Mouse (Mus musculus): ENCODE measurements at regions not wholly inside any gene's neighbourhood (a gene's known extent, or its start where the extent isn't known, plus 50 kb on each side); places are given as distances from the start of the nearest gene placed in this dataset.
A peak's percentile ranks its signal among the peaks of the same experiment; 100 is the strongest.

DNA sequence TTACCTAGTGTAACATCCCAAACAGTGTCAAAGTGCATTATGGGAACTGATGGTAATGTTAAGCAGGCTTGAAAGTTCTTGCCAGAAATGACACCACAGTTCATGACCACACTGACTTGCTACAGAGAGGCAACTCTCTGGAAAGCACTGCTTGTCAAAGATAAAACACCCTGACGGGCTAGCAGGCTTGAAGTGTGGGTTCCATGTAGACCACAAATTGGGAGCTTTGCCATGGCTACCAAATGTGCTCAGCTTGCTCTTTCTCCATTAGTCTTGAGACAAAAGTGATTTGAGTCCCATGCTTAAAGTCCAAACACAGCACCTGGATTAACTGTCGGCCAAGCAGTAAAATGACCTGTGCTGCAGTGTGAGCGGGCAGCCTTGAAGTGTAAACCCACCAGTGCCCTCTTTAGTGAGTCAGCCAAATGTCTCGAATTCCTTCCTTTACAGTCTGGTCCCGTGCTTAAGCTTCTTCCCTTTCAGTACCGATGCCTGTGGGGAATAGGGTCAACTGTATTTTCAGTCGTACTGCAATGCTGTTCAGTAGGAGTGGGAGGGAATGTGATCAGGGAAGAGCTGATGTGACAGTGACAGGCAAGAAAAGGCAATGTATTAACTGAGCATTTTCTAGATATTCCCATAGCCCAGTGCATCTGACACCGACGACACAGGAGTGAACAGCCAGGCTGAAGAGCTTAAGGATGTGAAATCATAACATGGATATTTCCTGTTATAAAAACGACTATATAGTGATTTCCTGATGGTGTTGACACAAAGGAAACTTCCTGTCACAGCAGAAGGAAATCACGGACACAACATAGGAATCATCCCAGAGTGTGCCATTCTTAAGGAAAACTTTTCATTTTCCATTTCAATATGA lies 600.4 kb upstream of the Nr5a2 start:
- DNase-seq, result no peak

DNA sequence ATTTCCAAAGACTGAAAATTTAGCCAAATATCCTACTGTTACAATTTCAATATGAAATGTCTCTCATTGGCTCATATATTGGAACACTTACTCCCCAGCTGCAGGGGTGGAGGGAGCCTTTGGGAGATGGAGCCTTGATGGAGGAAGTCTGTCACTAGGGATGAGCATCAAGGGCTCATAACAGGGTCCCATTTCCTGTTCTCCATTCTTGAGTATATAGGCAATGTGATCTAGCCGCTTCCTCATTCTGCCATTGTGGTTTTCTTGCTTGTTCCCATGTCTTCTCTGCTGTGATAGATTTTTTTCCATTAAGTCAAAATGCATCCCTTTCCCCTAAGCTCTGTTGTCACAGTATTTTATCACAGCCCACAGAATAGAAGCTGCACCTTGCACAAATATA lies 589.4 kb upstream of the Nr5a2 start:
- no peak for DNase-seq

DNA sequence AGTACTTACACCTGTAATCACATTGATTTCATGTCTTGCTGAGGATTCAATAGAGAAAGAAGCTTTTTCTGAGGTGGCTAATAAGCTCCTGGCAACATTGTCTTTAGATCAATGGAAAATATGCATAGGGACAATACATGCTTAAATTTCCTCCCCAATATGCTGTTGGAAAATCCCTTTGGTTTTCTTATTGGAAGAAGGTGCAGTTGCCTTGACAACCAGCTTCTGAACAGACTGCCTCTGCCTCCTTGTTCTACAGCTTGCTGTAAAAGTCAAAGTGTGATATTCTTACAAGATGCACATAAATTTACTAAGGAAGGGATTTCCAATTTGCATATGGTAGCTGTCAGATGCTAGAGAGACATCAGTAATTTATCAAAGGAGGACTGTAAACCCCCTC lies 585.4 kb upstream of the Nr5a2 start:
- no peak for DNase-seq

DNA sequence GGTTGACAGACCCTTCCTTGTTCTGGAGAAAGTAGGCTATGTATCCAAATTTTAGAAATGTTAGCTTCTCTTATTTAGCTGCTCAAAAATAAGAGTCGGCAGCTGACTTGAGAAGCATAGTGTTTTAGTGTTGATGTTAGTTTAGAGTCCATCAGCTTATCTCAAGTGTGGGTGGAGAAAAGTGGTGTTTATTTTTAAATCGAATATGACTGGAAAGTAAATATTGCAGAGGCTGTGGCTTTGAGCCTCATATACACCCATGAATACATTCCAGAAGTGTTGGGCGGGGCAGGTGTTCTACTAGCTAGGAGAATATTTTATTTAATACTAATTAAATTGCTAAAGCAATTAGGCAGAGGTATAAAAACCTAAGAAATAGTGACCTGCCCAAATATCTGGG lies 583.6 kb upstream of the Nr5a2 start:
- no peak for DNase-seq

DNA sequence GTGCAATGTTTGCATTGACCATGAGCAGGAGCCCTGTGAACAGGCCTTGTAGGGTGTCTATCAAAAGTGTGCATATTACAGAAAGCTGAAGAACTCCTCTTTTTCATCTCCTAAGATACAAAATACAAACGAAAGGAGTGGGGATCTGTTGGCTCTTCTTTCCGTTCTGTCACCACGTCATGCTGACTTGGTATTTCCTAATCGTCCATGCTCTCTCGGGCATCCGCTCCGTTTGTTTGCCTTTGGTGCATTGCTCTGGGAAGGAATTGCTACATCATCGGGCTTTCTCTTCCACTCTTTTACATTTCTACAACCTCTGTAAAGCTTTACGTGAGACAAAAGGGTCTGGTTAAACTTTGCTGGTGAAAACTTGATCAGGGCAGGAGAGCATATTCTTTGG lies 581.2 kb upstream of the Nr5a2 start:
- no peak for DNase-seq

DNA sequence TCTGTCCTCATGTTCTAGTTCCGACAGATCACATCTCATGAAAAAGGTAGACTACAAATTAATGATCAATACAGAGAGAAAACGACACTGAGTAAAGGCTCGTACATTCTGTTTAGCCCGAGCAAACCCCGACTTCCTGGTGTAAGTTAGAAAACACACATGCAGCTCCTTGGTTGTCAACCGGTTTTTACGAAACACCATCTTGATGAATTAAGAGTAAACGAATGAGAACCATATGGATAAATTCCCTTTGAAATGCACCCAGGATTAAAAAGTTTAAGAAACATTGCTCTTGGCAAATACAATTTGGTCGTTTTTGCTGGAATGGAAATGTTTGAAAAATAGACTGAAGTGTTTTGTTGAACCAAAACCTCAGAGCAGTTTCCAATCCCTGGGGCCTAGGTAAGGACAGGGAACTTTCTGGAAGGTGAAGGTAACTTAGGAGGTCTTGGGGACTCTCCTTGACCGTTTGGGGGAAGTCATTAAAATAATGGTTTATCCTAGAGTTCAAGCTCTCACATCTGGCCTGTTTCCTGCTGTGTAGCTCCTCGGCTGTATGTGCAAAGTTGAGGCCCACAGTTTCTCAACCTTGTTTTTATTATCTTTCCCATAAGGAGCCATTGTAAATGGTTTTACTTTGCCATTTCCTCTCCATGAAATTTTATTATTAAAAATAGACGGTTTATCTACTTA lies 579.3 kb upstream of the Nr5a2 start:
- no peak for DNase-seq

DNA sequence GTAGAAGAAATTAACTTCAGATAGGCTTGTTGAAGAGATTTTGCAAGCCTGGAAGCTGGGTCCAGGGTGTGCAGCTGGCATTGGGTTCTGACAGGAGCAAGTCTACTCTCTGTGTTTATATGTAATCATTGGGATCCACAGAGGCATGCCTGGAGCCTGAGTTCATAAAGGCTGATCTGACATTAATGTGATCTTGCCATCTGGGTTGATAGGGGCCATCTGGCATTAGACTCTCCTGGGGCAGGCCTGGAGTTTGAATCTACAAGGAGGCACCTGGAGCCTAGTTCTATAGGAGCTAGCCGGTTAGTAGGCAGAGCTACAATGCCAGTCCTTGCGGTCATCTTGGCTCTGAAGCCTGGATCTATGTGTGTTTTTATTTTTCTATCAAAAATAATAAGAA lies 554.5 kb upstream of the Nr5a2 start:
- peak; percentile 4 for DNase-seq

DNA sequence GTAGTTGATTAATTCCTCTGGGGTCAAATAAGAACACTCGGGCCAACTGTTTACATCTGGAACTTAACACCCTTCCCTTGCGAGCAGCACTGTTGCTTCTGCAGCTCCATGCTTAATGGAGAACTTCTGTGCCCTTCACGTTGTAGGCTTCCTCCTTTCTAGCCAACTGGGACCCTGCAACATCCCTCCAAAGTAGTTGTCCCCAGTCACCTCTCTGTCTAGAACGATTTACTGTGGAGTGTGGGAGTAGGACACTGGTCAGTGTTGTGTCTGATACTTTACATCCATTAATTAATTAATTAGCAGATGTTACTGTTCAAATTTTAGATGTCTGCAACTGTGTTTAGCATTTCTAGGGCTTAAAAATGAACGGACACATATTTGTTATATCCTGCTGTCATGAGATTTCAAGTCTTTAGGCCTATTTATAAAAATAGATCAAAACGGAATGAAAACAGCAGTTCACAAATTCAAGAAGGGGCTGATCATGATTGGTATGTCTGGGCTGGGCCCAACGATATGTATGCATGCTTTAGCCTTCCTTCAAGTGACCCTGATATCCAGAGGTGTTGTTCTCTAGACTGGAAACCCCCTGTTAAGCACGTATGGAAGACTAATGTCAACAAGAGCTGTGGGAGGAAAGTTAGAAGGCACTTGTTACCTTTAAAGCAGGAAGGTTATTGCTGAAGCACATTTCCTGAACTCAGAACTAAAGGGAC lies 543.6 kb upstream of the Nr5a2 start:
- no peak for DNase-seq

DNA sequence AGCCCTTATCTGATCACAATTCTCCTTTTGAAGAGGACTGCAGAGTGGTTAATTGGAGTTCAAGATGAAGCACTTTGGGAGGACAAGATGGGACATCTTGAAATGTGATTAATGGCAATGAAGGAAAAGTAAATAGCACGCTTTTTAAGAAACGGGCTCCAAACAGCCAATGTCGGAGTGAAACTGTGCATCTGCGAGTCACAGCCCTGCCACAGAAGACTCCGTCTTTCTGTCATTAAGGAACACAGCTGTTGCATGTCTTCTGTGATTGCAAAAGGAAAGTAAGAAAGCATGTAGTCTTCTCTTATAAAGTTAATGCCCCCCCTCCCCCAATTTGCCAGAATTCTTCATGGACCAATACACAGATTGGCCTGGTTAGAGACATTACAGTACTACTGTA lies 528.0 kb upstream of the Nr5a2 start:
- DNase-seq, result no peak

DNA sequence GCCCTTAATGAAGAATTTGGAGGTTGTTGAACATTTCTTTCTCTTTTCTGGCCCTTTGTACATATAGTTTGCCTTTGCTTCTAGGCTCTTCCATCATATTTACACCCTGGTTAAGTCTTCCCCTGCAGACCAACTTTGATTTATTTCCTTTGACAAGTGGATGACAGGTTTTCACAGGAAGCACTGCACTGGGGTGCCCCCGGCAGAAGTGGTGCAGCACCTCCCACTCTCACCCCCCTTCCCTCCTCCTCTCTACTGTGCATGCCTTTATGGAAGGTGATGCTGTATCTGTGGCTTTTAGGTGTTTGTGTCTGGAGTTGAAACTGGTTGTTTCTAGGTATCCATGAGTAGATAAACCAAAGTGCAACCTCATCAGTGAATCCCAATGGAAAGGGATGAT lies 518.2 kb upstream of the Nr5a2 start:
- no peak for DNase-seq

DNA sequence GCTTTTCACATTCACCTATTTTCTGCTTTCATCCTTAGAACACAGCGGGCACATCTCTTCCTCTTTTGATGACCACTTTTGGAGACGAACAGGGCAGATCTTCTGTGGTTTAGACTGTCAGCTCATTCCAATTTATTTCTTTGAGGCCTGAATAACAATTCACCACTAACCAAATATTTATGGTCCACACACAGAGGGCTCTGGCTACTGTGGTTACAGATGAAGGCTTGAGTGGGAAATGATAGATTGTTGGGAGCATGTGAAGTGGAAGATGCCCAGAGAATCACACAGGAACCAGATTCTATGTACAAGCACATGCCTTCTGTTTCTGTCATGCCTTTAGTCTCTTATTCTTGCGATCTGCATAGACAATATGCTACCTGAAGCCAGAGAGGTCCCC lies 517.0 kb upstream of the Nr5a2 start:
- DNase-seq, result no peak

DNA sequence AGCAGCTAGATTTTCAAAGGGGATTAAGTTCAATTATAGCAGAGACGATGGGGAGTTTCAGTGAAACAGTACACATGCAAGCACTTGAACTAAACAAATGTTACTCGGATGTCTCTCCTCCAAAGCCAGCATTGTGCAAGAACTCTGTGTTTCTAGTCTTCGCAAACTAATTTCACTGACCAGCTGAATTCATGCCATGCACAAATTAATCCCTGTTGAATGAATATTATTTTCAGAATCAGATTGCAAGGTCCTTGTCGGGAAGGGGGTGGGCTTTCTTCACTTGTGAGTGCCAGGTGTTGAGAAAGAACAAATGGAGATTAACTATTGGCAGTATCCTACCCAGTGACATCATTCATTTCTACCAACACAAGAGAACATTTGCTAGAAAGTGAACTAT lies 514.6 kb upstream of the Nr5a2 start:
- no peak for DNase-seq

DNA sequence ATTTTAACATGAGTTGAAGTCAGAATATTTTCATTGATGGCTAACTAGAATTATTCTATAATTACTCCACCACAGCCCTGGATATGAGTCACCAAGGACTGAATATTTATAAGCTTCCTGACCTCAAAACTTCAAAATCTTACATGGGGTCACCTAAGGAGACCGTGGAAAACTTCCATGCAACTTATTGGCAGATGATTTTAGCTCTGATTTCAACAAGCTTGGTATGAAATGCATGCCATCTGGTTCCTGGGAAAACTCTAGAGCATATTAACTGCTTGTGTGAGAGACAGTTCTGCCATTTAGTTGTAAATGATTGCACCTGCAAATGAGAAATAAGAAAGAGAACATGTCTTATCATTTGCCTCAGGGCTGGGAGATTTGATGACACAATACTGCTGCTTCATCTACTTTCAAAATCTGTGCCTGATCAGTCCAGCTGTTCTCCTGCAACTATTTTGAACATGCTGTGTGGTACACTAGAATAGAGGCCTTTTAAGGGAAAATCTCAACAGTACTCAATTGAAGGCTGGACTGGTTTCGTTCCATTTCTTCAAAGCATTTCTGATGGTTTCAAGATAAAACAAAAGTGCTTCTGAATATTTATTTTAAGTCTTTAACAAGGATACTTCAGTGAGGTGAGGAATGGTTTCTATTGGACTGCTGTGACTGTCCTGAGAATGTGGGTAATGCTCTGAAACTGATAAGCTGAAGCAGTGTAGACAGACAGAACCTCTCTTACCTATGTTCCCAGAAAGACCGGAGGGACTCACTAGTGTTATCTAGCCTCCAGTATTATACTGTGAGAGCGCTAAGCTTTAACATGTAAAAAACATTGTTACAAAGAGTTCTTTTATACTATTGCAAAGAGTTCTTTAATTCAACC lies 513.8 kb upstream of the Nr5a2 start:
- DNase-seq, result no peak

DNA sequence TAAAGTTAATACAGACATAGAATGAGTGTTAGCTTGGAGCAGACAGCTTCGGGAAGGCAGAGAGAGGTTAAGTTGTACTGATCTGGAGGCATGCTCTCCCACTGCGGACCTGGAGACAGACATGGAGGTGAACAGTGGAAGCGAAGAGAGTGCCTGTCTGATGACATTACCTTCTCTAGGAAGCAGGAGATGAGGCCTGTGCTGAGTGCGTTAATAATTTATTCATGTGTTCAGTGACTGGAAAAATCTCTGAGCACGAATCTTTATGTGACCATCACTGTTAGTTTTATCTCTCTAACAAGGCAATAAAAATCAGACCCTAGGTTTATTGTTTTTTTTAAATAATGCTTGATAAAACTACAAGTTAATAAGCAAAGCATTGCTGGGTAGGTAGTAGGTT lies 504.7 kb upstream of the Nr5a2 start:
- DNase-seq, result no peak

DNA sequence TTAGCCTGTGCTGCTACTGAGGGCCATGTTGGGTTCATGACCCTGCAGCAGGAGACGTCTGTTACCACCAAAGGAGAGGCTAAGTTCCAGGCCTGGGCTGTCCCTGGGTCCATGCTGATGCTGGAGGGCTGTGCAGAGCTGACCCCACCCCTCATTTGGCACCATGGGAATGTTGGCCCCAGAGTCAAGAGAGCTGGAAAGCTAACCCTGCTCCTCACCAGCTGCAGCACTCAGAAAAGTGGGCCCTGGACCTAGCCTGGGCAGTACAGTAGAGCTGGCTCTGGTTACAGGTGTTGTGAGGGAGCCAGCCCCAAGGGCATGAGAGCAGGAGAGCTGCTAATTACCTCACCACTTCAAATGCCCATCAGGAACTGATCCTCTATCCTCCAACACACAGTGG lies 500.9 kb upstream of the Nr5a2 start:
- no peak for DNase-seq

DNA sequence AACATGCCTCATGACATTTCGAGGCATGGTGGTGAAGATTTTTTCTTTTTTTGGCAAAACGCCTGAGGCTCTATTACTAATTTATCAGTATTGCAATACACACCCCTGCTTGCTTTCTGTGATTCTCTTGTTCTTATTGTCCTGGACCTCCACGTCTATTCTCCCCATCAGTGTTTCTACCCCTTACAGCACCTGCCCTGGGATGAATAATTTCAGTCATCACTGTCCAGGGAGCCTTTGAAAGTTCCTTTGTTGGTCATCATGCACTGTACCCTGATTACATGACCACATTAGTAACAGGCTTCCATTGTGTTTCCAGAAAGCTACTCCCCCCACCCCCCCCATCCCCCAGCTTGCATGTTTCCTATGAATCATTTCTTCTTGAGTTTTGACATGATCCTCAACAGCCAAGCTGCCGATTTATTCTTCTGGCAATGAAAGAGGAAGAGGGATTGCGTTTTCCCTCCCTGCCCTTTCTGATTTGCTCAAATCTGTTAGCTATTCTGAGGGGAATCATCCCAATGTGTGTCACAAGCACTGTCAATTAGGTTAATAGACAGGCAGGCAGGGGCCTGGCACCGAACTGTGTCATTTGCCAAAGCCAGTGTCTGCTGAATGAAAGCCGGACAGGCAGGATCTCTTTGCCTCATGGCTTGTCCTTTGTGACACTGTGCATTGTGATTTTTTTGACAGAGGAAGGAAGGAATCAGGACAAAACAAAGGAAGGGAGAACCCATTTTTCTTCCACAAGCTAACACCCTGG lies 493.4 kb upstream of the Nr5a2 start:
- no peak for DNase-seq

DNA sequence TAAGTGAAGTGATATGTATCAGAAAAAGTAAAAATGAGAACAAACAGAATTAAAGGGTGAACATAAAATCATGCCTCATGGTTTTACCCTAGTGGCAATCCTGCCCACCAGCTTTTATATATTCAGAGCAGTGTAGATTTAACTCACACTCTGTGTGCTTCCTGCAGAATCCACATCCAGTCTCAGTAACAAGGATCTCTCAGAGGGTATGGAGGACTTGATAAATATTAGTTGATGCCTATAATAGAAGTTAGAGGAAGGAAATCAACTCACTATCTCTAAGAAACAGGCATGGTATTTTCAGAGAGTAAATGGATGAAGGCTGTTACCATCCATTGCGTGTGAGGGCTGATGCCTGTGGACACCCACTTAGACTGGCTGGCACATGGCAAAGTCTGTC lies 492.5 kb upstream of the Nr5a2 start:
- no peak for DNase-seq

DNA sequence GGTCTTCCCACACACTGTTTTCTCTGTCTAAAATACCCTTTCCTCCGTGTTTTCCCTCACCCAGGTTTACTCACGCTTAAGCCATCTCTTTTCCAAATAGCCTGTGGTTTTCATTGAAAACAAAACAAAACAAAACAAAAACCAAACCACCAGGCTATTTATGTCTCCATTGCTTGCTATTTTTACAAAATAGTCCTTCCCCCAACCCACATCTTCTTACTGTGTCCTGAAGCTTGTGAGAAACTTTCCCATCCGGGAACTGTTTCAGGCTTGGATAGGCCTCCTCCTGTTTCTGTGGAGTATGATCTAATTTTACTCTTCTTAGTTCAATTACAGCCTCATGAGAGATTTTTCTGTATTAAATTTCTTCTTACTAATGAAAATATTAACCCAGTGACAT lies 486.2 kb upstream of the Nr5a2 start:
- no peak for DNase-seq

DNA sequence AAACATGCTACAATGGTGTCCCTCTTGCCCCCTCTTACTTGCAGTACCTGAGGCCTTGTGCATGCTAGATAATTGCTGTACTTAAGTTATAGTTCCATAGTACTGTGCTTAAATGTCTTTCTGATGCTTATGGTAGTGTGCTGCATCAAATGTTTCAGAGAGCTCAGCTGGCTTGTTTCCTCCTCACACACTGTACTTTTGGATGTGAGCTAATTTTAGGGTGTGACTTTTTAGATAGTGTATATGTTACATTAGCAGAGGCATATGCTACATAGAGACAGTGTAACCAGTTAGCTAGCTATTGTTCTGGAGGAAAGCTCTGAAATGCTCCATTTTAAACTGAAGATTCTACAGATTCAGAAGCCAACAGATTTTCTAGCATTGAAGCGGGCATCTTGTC lies 467.9 kb upstream of the Nr5a2 start:
- no peak for DNase-seq

DNA sequence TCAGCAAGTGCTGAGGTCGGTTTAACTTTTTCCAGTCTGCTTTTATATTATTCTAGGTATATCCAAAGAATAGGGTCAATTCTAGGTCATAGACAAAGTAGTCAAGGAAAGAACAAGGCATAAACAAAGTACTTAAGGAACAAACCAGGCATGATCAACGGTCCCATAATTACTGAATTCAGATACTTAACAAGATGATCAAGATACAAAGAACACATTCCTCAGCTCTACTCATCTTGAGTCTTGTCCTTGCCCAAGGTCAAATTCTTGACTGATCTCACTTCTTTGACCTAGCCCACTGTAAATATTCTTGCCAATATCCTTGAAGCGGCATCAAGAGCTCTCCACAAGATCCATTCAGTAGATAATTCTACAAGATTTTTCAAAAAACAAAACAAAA lies 458.1 kb upstream of the Nr5a2 start:
- DNase-seq, result no peak

DNA sequence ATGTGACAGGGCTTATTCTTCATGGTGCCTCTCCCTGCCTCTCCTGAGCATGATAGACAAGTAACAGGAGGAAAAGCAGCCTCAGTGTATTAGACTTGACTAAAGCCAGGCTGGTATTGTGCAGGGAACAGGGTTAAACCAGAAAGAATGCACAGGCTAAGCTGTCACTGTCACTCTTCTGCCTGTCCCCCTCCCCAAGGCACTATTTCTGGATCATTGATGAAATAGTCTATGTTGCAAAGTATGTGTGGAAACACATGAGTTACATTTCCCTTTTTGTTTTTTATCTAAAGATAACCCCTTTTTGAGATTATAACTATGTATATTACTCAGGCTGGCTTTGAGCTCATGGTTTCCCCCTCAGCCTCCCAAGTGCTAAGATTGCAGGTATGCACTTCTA lies 436.5 kb upstream of the Nr5a2 start:
- DNase-seq, result no peak

DNA sequence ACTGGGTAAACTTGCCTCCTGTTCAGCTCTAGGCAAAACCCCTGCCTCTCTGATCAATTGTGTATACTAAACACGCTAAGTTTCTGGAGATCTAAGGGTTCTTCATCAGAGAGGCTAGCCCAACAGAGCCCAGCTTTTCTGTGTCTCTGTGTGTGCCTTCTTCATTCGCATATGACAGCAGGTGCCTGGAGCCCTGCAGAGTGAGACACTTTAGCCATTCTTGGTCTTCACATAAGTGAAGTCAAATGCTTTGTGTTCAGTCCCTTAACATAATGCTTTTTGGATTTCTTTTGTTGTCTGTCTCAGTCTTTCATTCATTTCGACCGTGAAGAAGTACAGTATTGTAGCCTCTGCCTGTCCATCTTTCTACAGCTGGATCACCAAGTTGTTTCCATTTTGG lies 427.3 kb upstream of the Nr5a2 start:
- DNase-seq, result no peak
